Mouse (Mus musculus) myocyte (in vitro differentiated cells): ENCODE results near the gene Oaf. TPM values are rescaled to one million over a fixed set of nuclear protein-coding genes. Genes with fewer than 3 reads are reported as not detected.
A peak's percentile ranks its signal among the peaks of the same experiment; 100 is the strongest.

Source experiments
- H3K27me3 ChIP-seq: one replicate; pipeline ENCODE4 v1.6.1; 2011; ENCODE audit not compliant: control insufficient read depth, insufficient read depth, insufficient read length
- H3K36me3 ChIP-seq: one replicate; pipeline ENCODE4 v1.6.1; 2011; ENCODE audit not compliant: control insufficient read depth, insufficient read depth
- H3K4me2 ChIP-seq: one replicate; pipeline ENCODE4 v1.6.1; 2011; ENCODE audit warnings: low read depth, control low read depth
- H3K4me3 ChIP-seq: one replicate; pipeline ENCODE4 v1.5.1; 2011; ENCODE audit warnings: mild to moderate bottlenecking, control low read depth, moderate library complexity
- H3K79me2 ChIP-seq: one replicate; pipeline ENCODE4 v1.6.1; 2011; ENCODE audit not compliant: control insufficient read depth, insufficient read depth
- H3ac ChIP-seq: one replicate; pipeline ENCODE4 v1.6.1; 2011; ENCODE audit not compliant: control insufficient read depth, insufficient read length
- CEBPB ChIP-seq: IDR thresholded peaks from 2 replicates; pipeline ENCODE4 v1.6.1; 2011; ENCODE audit warnings: mild to moderate bottlenecking, moderate library complexity; ENCODE audit not compliant: poor library complexity, insufficient read depth, severe bottlenecking
- E2F4 ChIP-seq: IDR thresholded peaks from one replicate; pipeline ENCODE4 v1.6.1; 2011; ENCODE audit warnings: mild to moderate bottlenecking, control low read depth, moderate library complexity; ENCODE audit not compliant: insufficient read depth
- MAX ChIP-seq: IDR thresholded peaks from one replicate; pipeline ENCODE4 v1.6.1; 2011; ENCODE audit warnings: low read depth, mild to moderate bottlenecking, control low read depth
- MYOD1 ChIP-seq, 3 experiments: IDR thresholded peaks; one replicate each; pipeline ENCODE4 v1.6.1; 2011; ENCODE audit warnings: control low read depth in 2 of 3, low read depth in 2 of 3, mild to moderate bottlenecking in 2 of 3, moderate library complexity in 1 of 3; ENCODE audit not compliant: insufficient read length in 2 of 3, control insufficient read depth in 1 of 3
- MYOG ChIP-seq, 3 experiments: IDR thresholded peaks; one replicate each; pipeline ENCODE4 v1.6.1; 2011; ENCODE audit warnings: control low read depth in 2 of 3, low read depth in 2 of 3, mild to moderate bottlenecking in 2 of 3; ENCODE audit not compliant: insufficient read length in 2 of 3, control insufficient read depth in 1 of 3, insufficient read depth in 1 of 3
- POLR2A ChIP-seq: IDR thresholded peaks from one replicate; pipeline ENCODE4 v1.6.1; 2011; ENCODE audit warnings: low read depth, mild to moderate bottlenecking, control low read depth, moderate library complexity; ENCODE audit not compliant: insufficient read length
- POLR2AphosphoS2 ChIP-seq: IDR thresholded peaks from one replicate; pipeline ENCODE4 v1.6.1; 2011; ENCODE audit warnings: low read depth, control low read depth; ENCODE audit not compliant: insufficient read length
- REST ChIP-seq: IDR thresholded peaks from one replicate; pipeline ENCODE4 v1.6.1; 2011; ENCODE audit warnings: mild to moderate bottlenecking, control low read depth, moderate library complexity; ENCODE audit not compliant: insufficient read depth, insufficient read length
- SRF ChIP-seq: IDR thresholded peaks from one replicate; pipeline ENCODE4 v1.6.1; 2011; ENCODE audit warnings: low read depth; ENCODE audit not compliant: control insufficient read depth, insufficient read length
- TCF12 ChIP-seq: IDR thresholded peaks from one replicate; pipeline ENCODE4 v1.6.1; 2011; ENCODE audit warnings: mild to moderate bottlenecking, control low read depth; ENCODE audit not compliant: poor library complexity, insufficient read depth, severe bottlenecking
- TCF3 ChIP-seq: IDR thresholded peaks from one replicate; pipeline ENCODE4 v1.6.1; 2011; ENCODE audit warnings: low read depth, control low read depth; ENCODE audit not compliant: insufficient read length
- USF1 ChIP-seq: IDR thresholded peaks from one replicate; pipeline ENCODE4 v1.6.1; 2011; ENCODE audit warnings: low read depth, mild to moderate bottlenecking, control low read depth, moderate library complexity
- polyA plus RNA-seq: library from polyadenylated mRNA; unstranded; fragments of >200 nt; fragmentation: generic; extraction: Trizol; gene quantifications from one replicate; pipeline ENCODE4 v1.2.1, GENCODE M21; 2012; ENCODE audit warnings: missing spikeins

Gene Oaf
- 27.1 TPM for polyA plus RNA-seq

DNA sequence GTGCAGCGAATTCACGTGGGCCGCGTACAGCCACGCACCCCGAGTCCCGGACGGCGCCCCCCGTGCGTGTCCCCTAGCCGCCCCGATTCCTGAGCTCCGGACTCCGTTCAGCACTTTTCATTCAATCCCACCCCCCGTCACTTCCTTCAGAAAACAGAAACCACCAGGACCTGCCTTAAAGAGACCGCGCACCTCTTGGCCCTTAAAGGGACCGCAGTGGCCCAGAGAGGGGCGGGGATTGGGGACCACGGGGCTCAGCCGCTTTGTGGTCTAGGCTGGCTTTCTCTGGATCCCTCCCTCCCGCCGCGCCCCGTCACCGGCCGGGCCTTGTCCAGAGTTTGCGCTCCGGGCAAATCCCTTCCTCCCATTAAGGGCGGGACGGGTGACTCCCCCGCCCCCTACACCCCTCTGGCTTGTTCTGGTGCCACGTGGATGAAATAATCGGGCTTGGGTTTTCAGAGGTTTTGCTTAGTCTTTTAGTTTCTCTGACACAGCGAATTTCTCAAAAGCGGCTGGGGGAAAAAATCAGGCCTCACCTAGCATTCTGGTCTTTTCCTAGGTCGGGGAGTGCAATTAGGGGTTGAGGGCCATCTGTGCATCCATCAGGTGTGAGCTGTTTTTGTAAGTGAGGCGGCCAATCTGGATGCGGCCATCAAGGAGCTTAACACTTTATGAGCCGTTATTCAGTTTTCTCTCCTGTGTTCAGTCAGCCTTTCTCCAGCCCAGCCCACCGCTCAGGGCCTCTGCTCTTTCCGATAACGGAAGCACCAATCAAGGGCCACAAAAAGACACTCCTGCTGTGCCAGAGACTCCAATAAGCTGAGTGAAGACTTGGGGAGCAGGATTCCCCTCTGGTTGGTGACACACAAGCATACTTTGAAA lies at the start of gene Oaf:
Gene Oaf, minus strand, starts transcription at position 200 of the 882 bp plus-strand sequence.
- H3K79me2 ChIP-seq: peaks cover 6% of the 10 kb centered on the region
- TF ChIP-seq MAX (no peak), SRF (no peak), POLR2AphosphoS2 (no peak), MYOG (IDR thresholded peaks at IDR 0.05; ENCODE audit: control insufficient read depth in 1 of 3, insufficient read depth in 1 of 3, insufficient read length in 2 of 3, low read depth in 2 of 3) (no peak), MYOD1 (IDR thresholded peaks at IDR 0.05; ENCODE audit: control insufficient read depth in 1 of 3, insufficient read length in 2 of 3, low read depth in 2 of 3) (no peak), USF1 (peak; percentile 24), E2F4 (no peak), REST (no peak), CEBPB (no peak), TCF3 (no peak), POLR2A (peak; percentile 69), TCF12 (no peak)
- H3ac ChIP-seq: peak within 1 kb of the TSS; percentile 62
- H3K4me2 ChIP-seq: peak within 1 kb of the TSS; percentile 73
- peak within 1 kb of the TSS; percentile 65 for H3K4me3 ChIP-seq
- H3K27me3 ChIP-seq: no peaks in the 10 kb centered on the region
- no peaks in the 10 kb centered on the region for H3K36me3 ChIP-seq

DNA sequence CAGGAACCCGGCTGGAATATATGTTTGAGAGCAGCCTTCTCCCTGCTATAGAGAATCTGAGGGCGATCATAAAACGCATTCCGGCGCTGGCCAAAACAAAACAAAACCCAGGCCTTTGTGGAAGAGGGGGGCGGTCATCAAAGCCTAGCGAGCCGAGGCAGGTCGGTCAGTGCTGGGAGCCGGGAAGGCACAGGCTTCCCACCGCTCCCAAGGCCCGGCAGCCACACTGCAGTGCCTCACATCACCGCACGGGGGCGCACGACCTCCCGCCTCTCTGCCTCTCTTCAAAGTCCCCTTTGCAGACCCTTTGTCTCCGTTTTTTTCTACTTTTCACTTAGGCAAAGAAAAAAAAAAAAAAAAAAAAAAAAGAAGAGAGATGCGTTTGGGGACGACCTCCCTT lies 47.2 kb upstream of the Oaf start:
- no peak overlapping the region for H3K4me3 ChIP-seq
- H3K4me2 ChIP-seq: no peak overlapping the region
- no peaks in the 10 kb centered on the region for H3K36me3 ChIP-seq
- no peak for TF ChIP-seq POLR2A
- no peak for TF ChIP-seq SRF
- no peak for TF ChIP-seq USF1
- no peak for TF ChIP-seq TCF12
- H3ac ChIP-seq: no peak overlapping the region
- H3K27me3 ChIP-seq: no peaks in the 10 kb centered on the region
- H3K79me2 ChIP-seq: no peaks in the 10 kb centered on the region

DNA sequence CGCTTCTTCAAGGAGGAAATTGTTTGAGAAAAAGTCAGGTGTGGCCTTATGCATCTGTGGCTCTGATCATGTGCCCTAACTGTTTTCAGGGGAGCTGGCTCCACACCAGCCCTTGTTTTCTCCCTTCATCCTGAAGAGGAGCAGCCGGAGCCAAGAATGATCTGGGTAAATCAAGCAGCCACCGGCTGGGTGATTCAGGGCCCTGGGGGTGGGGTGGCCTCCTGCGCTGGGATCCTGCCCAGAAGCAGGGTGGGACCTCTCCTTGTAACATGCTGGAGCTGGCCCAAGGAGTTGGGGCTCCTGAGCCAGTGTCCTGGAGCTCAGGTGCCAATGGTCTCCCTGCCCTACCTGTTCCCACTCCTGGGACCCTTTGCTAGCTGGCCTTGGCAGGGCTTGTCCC lies 45.6 kb upstream of the Oaf start:
- H3K4me2 ChIP-seq: no peak overlapping the region
- H3K36me3 ChIP-seq: no peaks in the 10 kb centered on the region
- H3K79me2 ChIP-seq: no peaks in the 10 kb centered on the region
- H3K4me3 ChIP-seq: no peak overlapping the region
- no peak overlapping the region for H3ac ChIP-seq
- no peaks in the 10 kb centered on the region for H3K27me3 ChIP-seq
- no peak for TF ChIP-seq TCF12
- no peak for TF ChIP-seq CEBPB
- no peak for TF ChIP-seq TCF3
- TF ChIP-seq POLR2AphosphoS2: no peak
- TF ChIP-seq MYOG (IDR thresholded peaks at IDR 0.05; ENCODE audit: control insufficient read depth in 1 of 3, insufficient read depth in 1 of 3, insufficient read length in 2 of 3, low read depth in 2 of 3): no peak
- TF ChIP-seq MAX: no peak
- TF ChIP-seq POLR2A: no peak
- no peak for TF ChIP-seq REST
- TF ChIP-seq USF1: no peak
- no peak for TF ChIP-seq E2F4
- TF ChIP-seq MYOD1 (IDR thresholded peaks at IDR 0.05; ENCODE audit: control insufficient read depth in 1 of 3, insufficient read length in 2 of 3, low read depth in 2 of 3): no peak
- TF ChIP-seq SRF: no peak

DNA sequence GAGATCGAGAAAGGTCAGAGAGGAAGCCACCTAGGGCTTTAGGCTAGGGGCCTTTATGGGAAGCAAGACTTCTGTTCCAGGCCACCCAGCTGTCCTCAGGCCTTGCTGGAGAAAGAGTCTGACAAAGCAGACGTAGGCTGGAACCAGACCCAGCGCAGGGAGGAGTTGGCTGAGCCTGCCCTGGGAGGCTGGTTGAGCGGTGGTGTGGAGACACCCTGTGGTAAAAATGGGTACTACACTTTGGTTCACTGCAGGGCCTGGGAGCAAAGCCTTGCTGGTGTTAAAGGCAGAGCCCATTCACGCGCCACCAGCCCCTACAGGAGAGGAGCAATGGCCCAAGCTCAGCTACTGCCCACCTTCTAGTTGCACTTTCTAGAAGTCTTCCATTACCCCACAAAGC lies 44.6 kb upstream of the Oaf start:
- no peaks in the 10 kb centered on the region for H3K27me3 ChIP-seq
- TF ChIP-seq MAX (no peak), CEBPB (no peak), POLR2A (no peak), MYOG (IDR thresholded peaks at IDR 0.05; ENCODE audit: control insufficient read depth in 1 of 3, insufficient read depth in 1 of 3, insufficient read length in 2 of 3, low read depth in 2 of 3) (no peak), E2F4 (no peak), POLR2AphosphoS2 (no peak), MYOD1 (IDR thresholded peaks at IDR 0.05; ENCODE audit: control insufficient read depth in 1 of 3, insufficient read length in 2 of 3, low read depth in 2 of 3) (no peak), USF1 (no peak), TCF3 (no peak), SRF (no peak), TCF12 (no peak), REST (no peak)

DNA sequence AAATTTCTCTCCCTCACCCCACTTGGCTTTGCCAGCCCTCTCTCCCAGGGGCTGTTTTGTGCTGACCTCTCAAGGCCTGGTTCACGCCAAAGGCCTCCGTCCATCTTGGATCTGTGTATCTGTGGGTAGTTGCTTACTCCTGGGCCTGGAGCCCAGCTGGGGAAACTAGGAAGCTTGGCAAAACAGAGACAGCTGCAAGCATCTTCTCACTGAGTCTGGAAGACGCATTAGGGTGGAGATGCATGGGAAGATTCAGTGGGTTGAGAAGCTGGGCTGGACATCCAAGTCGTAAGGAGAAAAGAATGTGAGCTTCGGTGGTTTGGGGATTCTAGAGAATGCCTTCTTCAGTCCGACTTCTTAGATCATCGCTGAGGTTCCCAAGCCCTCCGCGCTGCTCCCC lies 34.0 kb upstream of the Oaf start:
- no peak for TF ChIP-seq POLR2AphosphoS2
- TF ChIP-seq TCF12: no peak
- no peak for TF ChIP-seq MAX
- no peak for TF ChIP-seq MYOD1 (IDR thresholded peaks at IDR 0.05; ENCODE audit: control insufficient read depth in 1 of 3, insufficient read length in 2 of 3, low read depth in 2 of 3)
- no peak for TF ChIP-seq E2F4
- TF ChIP-seq REST: no peak
- no peak for TF ChIP-seq POLR2A
- TF ChIP-seq CEBPB: no peak
- TF ChIP-seq USF1: no peak
- no peak for TF ChIP-seq MYOG (IDR thresholded peaks at IDR 0.05; ENCODE audit: control insufficient read depth in 1 of 3, insufficient read depth in 1 of 3, insufficient read length in 2 of 3, low read depth in 2 of 3)
- no peak for TF ChIP-seq TCF3
- no peak for TF ChIP-seq SRF
- Histone ChIP-seq H3K36me3 (no peaks in the 10 kb centered on the region), H3K27me3 (no peaks in the 10 kb centered on the region), H3K4me2 (no peak overlapping the region), H3K79me2 (no peaks in the 10 kb centered on the region), H3K4me3 (no peak overlapping the region), H3ac (no peak overlapping the region)

More for the DNA sequence above, 44.6 kb upstream of the Oaf start:
- no peak overlapping the region for H3K4me3 ChIP-seq
- H3K4me2 ChIP-seq: no peak overlapping the region
- no peaks in the 10 kb centered on the region for H3K36me3 ChIP-seq
- H3ac ChIP-seq: no peak overlapping the region
- H3K79me2 ChIP-seq: no peaks in the 10 kb centered on the region
